Mouse (Mus musculus): ENCODE measurements around the gene Rpl22. TPM values are rescaled to one million over a fixed set of nuclear protein-coding genes. Genes with fewer than 3 reads are reported as not detected.
A peak's percentile ranks its signal among the peaks of the same experiment; 100 is the strongest.

Rpl22 gene
- polyA plus RNA-seq, 1 experiment from 2014 or later = 323 TPM

- Histone ChIP-seq H3K4me2 (ENCODE audit: low read depth, low read length) (peak overlapping the region; percentile 45), H3K27me3 (replicated peaks; ENCODE audit: control insufficient read depth, insufficient read depth, low read length) (no peaks in the 10 kb centered on the region), H3K9ac (ENCODE audit: low read depth, low read length) (peak overlapping the region; percentile 59), H3K4me1 (ENCODE audit: control insufficient read depth, insufficient read depth, low read length) (peaks cover 16% of the 10 kb centered on the region), H3K36me3 (ENCODE audit: control insufficient read depth, insufficient read depth, low read length) (peaks cover 11% of the 10 kb centered on the region), H3K4me3 (ENCODE audit: low read length) (peak overlapping the region; percentile 99), H3K27ac (ENCODE audit: low read length) (no peak overlapping the region), H3K9me3 (ENCODE audit: control insufficient read depth, low read length) (no peaks in the 10 kb centered on the region)
- 52% methylated on average over 16 of the region's 16 CpGs for WGBS
- ATAC-seq = peak; percentile 58
These were observed 640 bp upstream of the Rpl22 start for GRCm38 (mm10) chr4:152324641-152325562.

GRCm38 (mm10) chr4:152326543-152326942, 1.0 kb downstream of the Rpl22 start:
- Histone ChIP-seq H3K27ac (ENCODE audit: low read length) (no peak overlapping the region), H3K9me3 (ENCODE audit: control insufficient read depth, low read length) (no peaks in the 10 kb centered on the region), H3K4me2 (ENCODE audit: low read depth, low read length) (peak overlapping the region; percentile 73), H3K27me3 (replicated peaks; ENCODE audit: control insufficient read depth, insufficient read depth, low read length) (no peaks in the 10 kb centered on the region), H3K9ac (ENCODE audit: low read depth, low read length) (peak overlapping the region; percentile 99), H3K36me3 (ENCODE audit: control insufficient read depth, insufficient read depth, low read length) (peaks cover 22% of the 10 kb centered on the region), H3K4me3 (ENCODE audit: low read length) (peak overlapping the region; percentile 99), H3K4me1 (ENCODE audit: control insufficient read depth, insufficient read depth, low read length) (peaks cover 16% of the 10 kb centered on the region)
- no peak for ATAC-seq
- under 1% methylated on average over 11 of the region's 11 CpGs for WGBS

- no peaks in the 10 kb centered on the region for H3K9me3 ChIP-seq (ENCODE audit: control insufficient read depth, low read length)
- no peak overlapping the region for H3K4me2 ChIP-seq (ENCODE audit: low read depth, low read length)
- no peak overlapping the region for H3K27ac ChIP-seq (ENCODE audit: low read length)
- H3K4me3 ChIP-seq (ENCODE audit: low read length) = no peak overlapping the region
- no peak for ATAC-seq
- WGBS = 84% methylated on average over 6 of the region's 6 CpGs
- H3K4me1 ChIP-seq (ENCODE audit: control insufficient read depth, insufficient read depth, low read length) = peaks cover 16% of the 10 kb centered on the region
- no peaks in the 10 kb centered on the region for H3K27me3 ChIP-seq (replicated peaks; ENCODE audit: control insufficient read depth, insufficient read depth, low read length)
- peaks cover 28% of the 10 kb centered on the region for H3K36me3 ChIP-seq (ENCODE audit: control insufficient read depth, insufficient read depth, low read length)
- no peak overlapping the region for H3K9ac ChIP-seq (ENCODE audit: low read depth, low read length)
These were observed 3.1 kb downstream of the Rpl22 start for GRCm38 (mm10) chr4:152328691-152329090.

- no peak overlapping the region for H3K4me2 ChIP-seq (ENCODE audit: low read depth, low read length)
These were observed 7.4 kb downstream of the Rpl22 start for GRCm38 (mm10) chr4:152332952-152333351.

GRCm38 (mm10) chr4:152333587-152333986, 8.0 kb downstream of the Rpl22 start:
- Histone ChIP-seq H3K9me3 (ENCODE audit: control insufficient read depth, low read length) (no peaks in the 10 kb centered on the region), H3K4me1 (ENCODE audit: control insufficient read depth, insufficient read depth, low read length) (peaks cover 3% of the 10 kb centered on the region; the same call in 1 of the 2 replicates), H3K9ac (ENCODE audit: low read depth, low read length) (no peak overlapping the region), H3K4me3 (ENCODE audit: low read length) (no peak overlapping the region), H3K4me2 (ENCODE audit: low read depth, low read length) (no peak overlapping the region), H3K27ac (ENCODE audit: low read length) (no peak overlapping the region), H3K27me3 (replicated peaks; ENCODE audit: control insufficient read depth, insufficient read depth, low read length) (peaks cover 15% of the 10 kb centered on the region), H3K36me3 (ENCODE audit: control insufficient read depth, insufficient read depth, low read length) (peaks cover 37% of the 10 kb centered on the region)
- ATAC-seq = no peak
- WGBS = 95% methylated on average over 12 of the region's 12 CpGs

More at GRCm38 (mm10) chr4:152332952-152333351, 7.4 kb downstream of the Rpl22 start:
- H3K9ac ChIP-seq (ENCODE audit: low read depth, low read length) = no peak overlapping the region
- no peak overlapping the region for H3K4me3 ChIP-seq (ENCODE audit: low read length)
- ATAC-seq = peak; percentile 62
- 30% methylated on average over 2 of the region's 2 CpGs for WGBS
- no peak overlapping the region for H3K27ac ChIP-seq (ENCODE audit: low read length)
- peaks cover 37% of the 10 kb centered on the region for H3K36me3 ChIP-seq (ENCODE audit: control insufficient read depth, insufficient read depth, low read length)
- H3K27me3 ChIP-seq (replicated peaks; ENCODE audit: control insufficient read depth, insufficient read depth, low read length) = peaks cover 10% of the 10 kb centered on the region
- no peaks in the 10 kb centered on the region for H3K9me3 ChIP-seq (ENCODE audit: control insufficient read depth, low read length)
- 0 out of 2 replicates have a peak, but pooled peaks cover under 1% of the 10 kb centered on the region for H3K4me1 ChIP-seq (ENCODE audit: control insufficient read depth, insufficient read depth, low read length)

GRCm38 (mm10) chr4:152337772-152338171, 12.2 kb downstream of the Rpl22 start:
- 34% methylated on average over 6 of the region's 6 CpGs for WGBS

GRCm38 (mm10) chr4:152338419-152339292, 13.1 kb downstream of the Rpl22 start, which contains the start of gene Chd5:
Gene Chd5, plus strand, starts transcription at chr4:152338651.
- Histone ChIP-seq H3K36me3 (ENCODE audit: control insufficient read depth, insufficient read depth, low read length) (peaks cover 9% of the 10 kb centered on the region), H3K27me3 (replicated peaks; ENCODE audit: control insufficient read depth, insufficient read depth, low read length) (peaks cover 40% of the 10 kb centered on the region), H3K4me1 (ENCODE audit: control insufficient read depth, insufficient read depth, low read length) (peaks cover 21% of the 10 kb centered on the region), H3K9me3 (ENCODE audit: control insufficient read depth, low read length) (no peaks in the 10 kb centered on the region), H3K9ac (ENCODE audit: low read depth, low read length) (peak within 1 kb of the TSS; percentile 55), H3K27ac (ENCODE audit: low read length) (no peak within 1 kb of the TSS), H3K4me2 (ENCODE audit: low read depth, low read length) (peak within 1 kb of the TSS; percentile 96), H3K4me3 (ENCODE audit: low read length) (peak within 1 kb of the TSS; percentile 55)
- no peak for ATAC-seq
- WGBS = under 1% methylated on average over 54 of the region's 120 CpGs

More at GRCm38 (mm10) chr4:152337772-152338171, 12.2 kb downstream of the Rpl22 start:
- Histone ChIP-seq H3K4me2 (ENCODE audit: low read depth, low read length) (no peak overlapping the region), H3K4me1 (ENCODE audit: control insufficient read depth, insufficient read depth, low read length) (peaks cover 14% of the 10 kb centered on the region), H3K4me3 (ENCODE audit: low read length) (no peak overlapping the region), H3K27ac (ENCODE audit: low read length) (no peak overlapping the region), H3K9me3 (ENCODE audit: control insufficient read depth, low read length) (no peaks in the 10 kb centered on the region), H3K36me3 (ENCODE audit: control insufficient read depth, insufficient read depth, low read length) (peaks cover 15% of the 10 kb centered on the region), H3K27me3 (replicated peaks; ENCODE audit: control insufficient read depth, insufficient read depth, low read length) (peaks cover 40% of the 10 kb centered on the region), H3K9ac (ENCODE audit: low read depth, low read length) (no peak overlapping the region)
- ATAC-seq = no peak

GRCm38 (mm10) chr4:152339293-152339790, 13.8 kb downstream of the Rpl22 start:
- ATAC-seq = no peak
- Histone ChIP-seq H3K4me3 (ENCODE audit: low read length) (peak overlapping the region; percentile 55), H3K4me1 (ENCODE audit: control insufficient read depth, insufficient read depth, low read length) (peaks cover 25% of the 10 kb centered on the region), H3K27ac (ENCODE audit: low read length) (no peak overlapping the region), H3K9ac (ENCODE audit: low read depth, low read length) (peak overlapping the region; percentile 55), H3K9me3 (ENCODE audit: control insufficient read depth, low read length) (no peaks in the 10 kb centered on the region), H3K27me3 (replicated peaks; ENCODE audit: control insufficient read depth, insufficient read depth, low read length) (peaks cover 40% of the 10 kb centered on the region), H3K36me3 (ENCODE audit: control insufficient read depth, insufficient read depth, low read length) (peaks cover 3% of the 10 kb centered on the region), H3K4me2 (ENCODE audit: low read depth, low read length) (peak overlapping the region; percentile 96)
- WGBS = 2% methylated on average over 20 of the region's 26 CpGs
